Mouse (Mus musculus) urinary bladder, postnatal 25 days (tissue): ENCODE data around the gene Prps1.
A peak's percentile ranks its signal among the peaks of the same experiment; 100 is the strongest.
"Not testable (repeated sequence)": the region's sequence is repeated elsewhere in the genome, so short reads cannot be mapped to it uniquely, and the experiment has no call there.

ENCODE experiments used
- DNase-seq: peaks from one replicate; pipeline ENCODE4 v3.0.0; 2022; ENCODE audit warnings: low spot score

Gene Prps1

GRCm38 (mm10) chrX:140456279-140456731 lies at the start of gene Prps1:
Gene Prps1, plus strand, starts transcription at chrX:140456613.
- DNase-seq: peak; percentile 70

GRCm38 (mm10) chrX:140407593-140407992 lies 48.8 kb upstream of the Prps1 start:
- no peak for DNase-seq

- no peak for DNase-seq
These were observed 37.9 kb upstream of the Prps1 start for GRCm38 (mm10) chrX:140418467-140418866.

GRCm38 (mm10) chrX:140427124-140427523 lies 29.3 kb upstream of the Prps1 start:
- no peak for DNase-seq

- DNase-seq: no peak
These were observed 28.2 kb upstream of the Prps1 start for GRCm38 (mm10) chrX:140428252-140428651.

GRCm38 (mm10) chrX:140429985-140430384 lies 26.4 kb upstream of the Prps1 start:
- DNase-seq: no peak

DNA sequence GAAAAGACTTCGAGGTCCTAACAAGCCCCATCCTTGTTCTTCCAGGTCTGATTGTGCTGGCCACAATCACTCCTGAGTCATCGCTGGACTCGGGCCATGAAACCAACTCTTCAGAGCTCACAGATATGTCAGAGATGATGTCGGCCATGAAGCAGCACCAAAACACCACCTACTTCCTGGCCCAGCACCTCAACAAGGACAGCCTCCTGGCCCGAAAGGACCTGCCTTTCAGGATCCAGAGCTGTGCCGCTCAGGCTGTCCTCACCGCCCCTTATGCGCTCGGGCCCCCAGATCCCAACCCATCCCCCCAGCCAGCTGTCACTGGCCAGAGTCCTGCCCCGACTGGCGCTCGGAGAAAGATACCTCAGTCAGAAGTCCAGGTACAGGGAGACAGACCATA lies 25.9 kb upstream of the Prps1 start:
- DNase-seq: no peak

GRCm38 (mm10) chrX:140431981-140432380 lies 24.4 kb upstream of the Prps1 start:
- DNase-seq: no peak

DNA sequence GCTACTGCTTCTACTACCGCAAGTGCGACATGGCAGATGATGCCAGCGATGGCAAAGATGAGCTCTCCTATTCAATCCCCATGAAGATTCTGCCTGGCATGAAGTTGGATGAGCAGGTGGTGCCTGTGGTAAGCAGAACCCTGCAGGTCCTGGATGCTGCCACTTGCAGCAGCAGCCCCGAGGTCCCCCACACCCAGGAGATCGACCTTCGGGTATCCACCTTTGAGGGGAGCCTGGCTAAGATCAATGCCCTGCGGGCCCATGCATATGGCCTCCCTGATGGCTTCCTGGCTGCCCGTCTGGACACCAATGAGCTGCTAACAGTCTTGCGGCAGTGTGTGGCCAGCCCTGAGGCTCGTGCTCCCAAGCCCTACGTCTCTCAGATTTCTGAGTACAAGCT lies 23.6 kb upstream of the Prps1 start:
- no peak for DNase-seq

DNA sequence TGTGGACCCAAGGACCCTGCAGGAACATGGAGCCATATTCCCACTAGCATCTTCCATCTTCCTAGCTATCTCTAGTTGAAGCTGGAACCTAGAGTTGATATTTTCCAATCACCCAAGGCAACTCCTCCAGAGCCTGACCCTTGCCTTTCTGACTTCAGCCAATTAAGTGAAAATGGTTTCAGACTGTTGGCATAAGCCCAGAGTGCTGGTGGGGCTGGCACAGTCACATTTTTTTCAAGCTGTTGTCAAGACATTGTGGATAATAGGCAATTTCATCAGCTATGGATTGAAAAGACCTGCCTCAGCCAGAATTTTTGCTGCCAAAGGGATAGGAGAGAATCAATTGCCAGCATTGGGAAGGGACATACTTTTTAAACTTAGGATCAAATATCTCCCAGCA lies 18.5 kb upstream of the Prps1 start:
- DNase-seq: no peak

GRCm38 (mm10) chrX:140445551-140445950 lies 10.9 kb upstream of the Prps1 start:
- no peak for DNase-seq

DNA sequence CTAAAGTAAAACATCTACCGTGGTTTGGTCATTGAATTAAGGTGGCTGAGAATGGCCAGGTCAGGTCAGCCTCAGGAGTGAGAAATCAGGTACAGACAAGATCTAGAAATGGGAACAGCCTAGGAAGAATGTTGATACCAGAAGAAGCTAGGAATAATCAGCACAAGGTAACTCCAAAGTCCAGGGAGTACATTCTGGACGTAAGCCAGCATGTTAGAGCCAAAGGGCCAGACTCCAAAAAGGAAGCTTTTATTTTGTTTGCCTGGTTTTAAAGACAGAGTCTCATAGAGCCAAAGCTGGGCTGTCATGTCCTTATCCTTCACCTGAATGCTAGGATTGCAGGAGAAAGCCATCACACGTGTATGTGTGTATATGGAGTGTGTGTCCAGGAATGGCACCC lies 6.3 kb upstream of the Prps1 start:
- no peak for DNase-seq

- no peak for DNase-seq
These were observed 508 bp downstream of the Prps1 start for GRCm38 (mm10) chrX:140456751-140457491.

DNA sequence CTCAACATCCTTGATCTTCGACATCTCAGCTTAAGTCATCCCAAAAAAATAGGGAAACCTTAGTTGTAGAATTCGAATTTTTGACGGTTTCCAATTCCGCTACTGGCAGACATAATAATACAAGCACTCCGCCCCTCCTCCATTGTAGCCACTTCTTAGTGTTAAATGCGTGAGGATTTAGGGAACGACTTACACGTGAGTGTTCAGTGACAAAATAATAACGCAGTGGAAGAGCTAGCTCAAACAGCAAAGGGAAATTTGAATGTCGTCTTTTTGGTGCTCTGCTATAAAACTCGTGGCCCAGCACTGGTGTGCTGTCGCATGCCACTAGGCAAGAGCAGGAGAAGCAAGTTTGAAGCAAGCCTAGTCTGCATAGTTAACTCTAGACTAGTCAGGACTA lies 1.1 kb downstream of the Prps1 start:
- DNase-seq: no peak

DNA sequence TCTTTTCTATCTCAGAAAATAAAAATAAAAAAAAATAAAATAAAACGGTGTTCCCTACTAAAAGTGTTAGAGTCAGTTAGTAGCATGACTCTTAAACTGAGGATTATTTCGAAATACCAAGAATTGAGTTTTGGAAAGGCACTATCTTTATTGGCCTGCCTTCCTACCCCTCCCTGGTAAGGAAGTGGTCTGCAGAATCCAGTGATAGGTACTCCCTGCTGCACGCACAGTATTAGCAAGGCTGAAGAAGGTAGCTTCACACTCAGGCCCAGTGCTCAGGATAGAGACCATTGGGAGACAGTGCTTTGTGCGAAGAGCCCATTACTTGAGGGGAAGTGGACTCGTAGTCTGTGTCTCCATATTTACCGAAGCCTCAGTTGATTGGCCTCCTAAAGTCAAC lies 21.8 kb downstream of the Prps1 start:
- no peak for DNase-seq

DNA sequence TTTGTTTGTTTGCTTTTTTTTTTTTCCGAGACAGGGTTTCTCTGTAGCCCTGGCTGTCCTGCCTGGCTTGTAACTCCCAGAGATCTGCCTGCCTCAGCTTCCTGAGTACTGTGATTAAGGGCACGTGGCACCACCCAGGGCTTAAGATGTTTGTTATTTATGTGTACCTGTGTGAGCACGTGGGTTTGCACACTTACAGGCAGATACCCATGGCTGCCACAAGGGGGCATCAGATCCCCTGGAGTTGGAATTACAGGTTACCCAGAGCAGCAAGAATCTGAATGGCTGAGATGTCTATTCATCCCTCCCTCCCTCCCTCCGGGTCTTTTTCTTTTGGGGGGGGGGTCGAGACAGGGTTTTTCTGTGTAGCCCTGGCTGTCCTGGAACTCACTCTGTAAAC lies 22.8 kb downstream of the Prps1 start:
- no peak for DNase-seq

- DNase-seq: no peak
These were observed 32.8 kb downstream of the Prps1 start for GRCm38 (mm10) chrX:140489174-140489573.

DNA sequence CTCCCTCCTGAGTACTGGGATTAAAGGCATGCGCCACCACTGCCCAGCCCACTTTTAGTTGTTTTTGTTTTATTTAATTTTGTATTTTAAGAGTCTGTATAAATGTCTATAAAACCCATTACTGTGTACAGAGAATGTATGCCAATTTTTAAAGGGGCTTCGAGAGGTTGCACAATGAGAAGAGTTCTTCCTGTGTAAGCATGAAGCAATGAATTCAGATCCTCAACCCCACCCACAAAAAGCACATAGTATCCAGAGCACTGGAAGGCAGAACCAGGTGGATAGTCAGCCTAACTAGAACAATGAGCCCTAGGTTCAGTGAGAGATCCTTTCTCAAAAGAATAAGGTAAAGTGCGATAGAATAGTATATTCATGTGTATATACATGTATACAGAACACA lies 33.8 kb downstream of the Prps1 start:
- DNase-seq: no peak

DNA sequence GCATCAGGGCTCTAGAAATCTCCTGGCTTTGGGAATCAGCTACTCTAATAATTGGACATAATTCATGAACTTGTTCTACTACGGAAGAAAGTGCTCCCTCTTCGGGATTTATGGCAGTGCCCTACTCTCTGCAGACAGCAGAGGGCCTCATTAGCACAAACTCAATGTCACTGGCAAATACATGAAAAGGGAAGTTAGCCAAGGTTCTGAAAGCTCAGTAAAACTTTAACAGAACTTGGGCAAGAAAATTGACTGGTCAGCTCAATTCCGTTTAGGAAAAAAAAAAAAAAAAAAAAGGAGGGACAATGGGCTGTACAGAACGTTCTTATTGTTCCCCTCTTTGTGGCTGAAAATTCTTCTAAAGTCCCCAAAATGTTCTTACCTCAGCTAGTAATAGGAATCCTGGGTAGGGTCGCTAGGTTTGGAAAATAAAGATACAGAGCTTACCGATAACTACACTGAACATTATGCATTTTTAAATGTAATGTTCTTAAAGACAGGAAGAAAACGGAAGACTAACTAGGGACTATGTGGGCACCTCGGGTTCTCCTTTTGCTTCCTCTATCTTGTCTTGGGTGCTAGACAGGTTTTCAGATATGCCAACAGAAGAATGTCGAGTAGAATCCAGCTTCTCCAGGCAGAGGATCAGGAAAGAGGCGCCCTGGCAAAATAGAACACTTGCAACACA lies 35.6 kb downstream of the Prps1 start:
- DNase-seq: no peak

DNA sequence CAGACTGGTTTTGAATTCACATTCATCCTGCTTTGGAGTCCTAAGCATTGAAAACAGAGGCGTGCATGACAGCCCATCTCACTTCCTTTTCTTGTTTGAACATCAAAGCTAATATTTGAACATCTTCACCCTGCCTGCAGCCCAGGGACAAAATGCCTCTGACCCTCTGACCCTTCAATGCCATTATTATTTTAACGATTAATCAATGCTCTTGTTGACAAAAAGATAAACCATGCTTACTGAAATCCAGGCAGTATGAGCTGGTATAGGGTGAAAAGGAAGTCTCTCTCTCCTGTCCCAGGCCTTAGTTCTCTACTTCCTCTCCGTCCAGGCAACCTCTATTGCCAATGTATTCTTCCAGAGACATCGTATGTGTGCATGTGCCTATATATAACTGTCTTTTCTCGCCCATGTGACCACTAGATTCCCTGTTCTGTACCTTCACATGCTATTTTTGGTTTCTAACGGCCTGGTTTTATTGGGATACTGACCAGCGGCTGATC lies 37.2 kb downstream of the Prps1 start:
- DNase-seq: no peak

GRCm38 (mm10) chrX:140494170-140494569 lies 37.8 kb downstream of the Prps1 start:
- no peak for DNase-seq

GRCm38 (mm10) chrX:140498431-140498830 lies 42.0 kb downstream of the Prps1 start:
- DNase-seq: not testable (repeated sequence)

- no peak for DNase-seq
These were observed 43.9 kb downstream of the Prps1 start for GRCm38 (mm10) chrX:140500306-140500705.
